Mouse (Mus musculus) spleen, adult 2 months (tissue): ENCODE data around the gene Grip1. TPM values are rescaled to one million over a fixed set of nuclear protein-coding genes. Genes with fewer than 3 reads are reported as not detected.

Experiments used
- DNase-seq, 2 experiments: peaks; one replicate each; pipeline versions ENCODE4 v3.0.0 to v3.0.0-alpha.2; 2012 to 2021; ENCODE audit warnings: low spot score in 2 of 2, low read depth in 1 of 2
- H3K27ac ChIP-seq: fragments of 200-500 bp; 2 replicates; pipeline ENCODE4 v1.5.1; 2012; ENCODE audit warnings: low read length, inconsistent platforms; ENCODE audit not compliant: insufficient read depth
- H3K27me3 ChIP-seq: fragments of 200-500 bp; 2 replicates; pipeline ENCODE4 v1.6.1; 2012; ENCODE audit warnings: mild to moderate bottlenecking, moderate library complexity, low read length, inconsistent platforms; ENCODE audit not compliant: control insufficient read depth, insufficient read depth
- H3K36me3 ChIP-seq: fragments of 200-500 bp; 2 replicates; pipeline ENCODE4 v1.6.1; 2012; ENCODE audit warnings: mild to moderate bottlenecking, low read length, inconsistent platforms; ENCODE audit not compliant: control insufficient read depth, insufficient read depth
- H3K4me1 ChIP-seq: fragments of 200-500 bp; 2 replicates; pipeline ENCODE4 v1.6.1; 2011; ENCODE audit warnings: inconsistent platforms; ENCODE audit not compliant: control insufficient read depth, insufficient read depth, insufficient read length
- H3K4me3 ChIP-seq: fragments of 200-500 bp; 2 replicates; pipeline ENCODE4 v1.5.1; 2011; ENCODE audit warnings: mild to moderate bottlenecking, inconsistent platforms; ENCODE audit not compliant: insufficient read depth, insufficient read length; ENCODE audit errors: extremely low read depth
- CTCF ChIP-seq: fragments of 200-500 bp; IDR thresholded peaks from 2 replicates; pipeline ENCODE4 v1.5.1; 2011; ENCODE audit warnings: mild to moderate bottlenecking, inconsistent platforms; ENCODE audit not compliant: insufficient read depth, insufficient read length, insufficient replicate concordance; ENCODE audit errors: extremely low read depth
- POLR2A ChIP-seq: fragments of 200-500 bp; IDR thresholded peaks from 2 replicates; pipeline ENCODE4 v1.6.1; 2011; ENCODE audit warnings: low read depth, low read length, inconsistent platforms
- WGBS: fragments of 180-500 bp; shearing (Covaris S2); methylation state at CpG from one replicate; pipeline ENCODE4 v1.1.7; 2018; 5-methylcytosine and 5-hydroxymethylcytosine counted together
- polyA plus RNA-seq: library from polyadenylated mRNA; depleted of rRNA; stranded (reverse); fragments of >200 nt; gene quantifications from 2 replicates; pipeline ENCODE4 v1.2.3, GENCODE M21; 2012

Grip1 gene
- polyA plus RNA-seq, 1 experiment: not detected

GRCm38 (mm10) chr10:120012331-120012730 lies 558.7 kb downstream of the Grip1 start:
- Histone ChIP-seq H3K27ac (no peak overlapping the region), H3K4me3 (no peak overlapping the region), H3K36me3 (no peaks in the 10 kb centered on the region), H3K4me1 (no peaks in the 10 kb centered on the region), H3K27me3 (no peaks in the 10 kb centered on the region)
- WGBS: 94% methylated on average over 13 of the region's 13 CpGs
- no peak for DNase-seq
- TF ChIP-seq POLR2A: no peak
- TF ChIP-seq CTCF: no peak

GRCm38 (mm10) chr10:120015117-120015516 lies 561.5 kb downstream of the Grip1 start:
- H3K4me3 ChIP-seq: no peak overlapping the region
- H3K4me1 ChIP-seq: no peaks in the 10 kb centered on the region
- no peak overlapping the region for H3K27ac ChIP-seq
- H3K36me3 ChIP-seq: no peaks in the 10 kb centered on the region
- 85% methylated on average over 3 of the region's 3 CpGs for WGBS
- DNase-seq: no peak
- TF ChIP-seq CTCF (no peak), POLR2A (no peak)
- H3K27me3 ChIP-seq: no peaks in the 10 kb centered on the region

GRCm38 (mm10) chr10:120026437-120026836 lies 572.8 kb downstream of the Grip1 start:
- H3K4me3 ChIP-seq: no peak overlapping the region
- TF ChIP-seq POLR2A (no peak), CTCF (no peak)
- 91% methylated on average over 10 of the region's 10 CpGs for WGBS
- no peaks in the 10 kb centered on the region for H3K27me3 ChIP-seq
- H3K27ac ChIP-seq: no peak overlapping the region
- H3K4me1 ChIP-seq: no peaks in the 10 kb centered on the region
- DNase-seq: no peak
- no peaks in the 10 kb centered on the region for H3K36me3 ChIP-seq

DNA sequence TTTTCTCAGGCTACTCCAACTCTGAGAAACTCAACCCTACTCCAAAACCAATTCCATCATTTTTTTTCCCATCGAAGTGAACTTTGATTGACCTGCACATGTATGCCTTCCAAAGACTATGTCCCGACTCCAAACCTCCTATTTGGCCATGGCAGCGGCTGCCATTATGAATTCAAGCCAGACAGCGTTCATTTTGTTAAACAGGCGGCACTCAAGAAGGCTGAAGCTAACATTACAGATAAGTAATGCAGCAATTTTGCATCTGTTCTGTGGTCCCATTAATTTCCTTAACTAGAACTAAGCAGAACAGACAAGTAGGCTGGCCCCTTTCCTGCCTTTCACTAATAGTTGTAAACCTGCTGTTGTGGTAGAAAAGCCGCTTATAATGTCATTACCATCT lies 577.3 kb downstream of the Grip1 start:
- Histone ChIP-seq H3K27ac (no peak overlapping the region), H3K36me3 (no peaks in the 10 kb centered on the region), H3K4me1 (no peaks in the 10 kb centered on the region), H3K4me3 (no peak overlapping the region), H3K27me3 (no peaks in the 10 kb centered on the region)
- WGBS: 88% methylated on average over 6 of the region's 6 CpGs
- TF ChIP-seq POLR2A: no peak
- DNase-seq: no peak

GRCm38 (mm10) chr10:120031316-120031715 lies 577.7 kb downstream of the Grip1 start:
- no peaks in the 10 kb centered on the region for H3K27me3 ChIP-seq
- no peak overlapping the region for H3K4me3 ChIP-seq
- DNase-seq: no peak
- H3K27ac ChIP-seq: no peak overlapping the region
- 89% methylated on average over 8 of the region's 8 CpGs for WGBS
- no peaks in the 10 kb centered on the region for H3K4me1 ChIP-seq
- TF ChIP-seq POLR2A: no peak
- no peak for TF ChIP-seq CTCF
- H3K36me3 ChIP-seq: no peaks in the 10 kb centered on the region

DNA sequence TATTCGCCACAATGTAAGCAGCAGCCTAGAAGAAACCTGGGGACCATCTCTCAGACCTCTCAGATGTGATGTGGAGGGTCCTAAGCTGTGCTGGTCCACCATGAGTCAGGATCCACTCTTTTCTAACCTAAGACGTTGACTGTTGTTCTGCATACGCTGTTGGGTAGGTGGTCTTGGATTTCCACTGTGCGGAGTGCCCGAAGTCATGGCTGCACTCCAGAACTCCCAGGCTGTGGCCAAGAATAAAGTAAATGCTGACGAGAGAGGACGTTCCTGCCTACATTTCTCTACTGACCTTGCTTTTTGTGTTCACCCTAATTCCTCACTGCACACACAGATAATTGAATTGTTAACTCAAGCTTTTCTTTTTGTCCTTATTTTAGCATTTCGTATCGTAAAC lies 580.2 kb downstream of the Grip1 start:
- TF ChIP-seq CTCF: no peak
- no peak for TF ChIP-seq POLR2A

GRCm38 (mm10) chr10:120035211-120035733 lies 581.6 kb downstream of the Grip1 start:
- H3K4me3 ChIP-seq: no peak overlapping the region
- H3K27me3 ChIP-seq: no peaks in the 10 kb centered on the region
- no peak for TF ChIP-seq CTCF
- TF ChIP-seq POLR2A: no peak
- WGBS: 75% methylated on average over 15 of the region's 15 CpGs
- H3K4me1 ChIP-seq: no peaks in the 10 kb centered on the region
- no peak for DNase-seq
- no peaks in the 10 kb centered on the region for H3K36me3 ChIP-seq
- no peak overlapping the region for H3K27ac ChIP-seq

More for the DNA sequence above, 580.2 kb downstream of the Grip1 start:
- Histone ChIP-seq H3K4me1 (no peaks in the 10 kb centered on the region), H3K36me3 (no peaks in the 10 kb centered on the region), H3K27me3 (no peaks in the 10 kb centered on the region), H3K4me3 (no peak overlapping the region), H3K27ac (no peak overlapping the region)
- no peak for DNase-seq
- 87% methylated on average over 9 of the region's 9 CpGs for WGBS
